In the genomic region with DNA sequence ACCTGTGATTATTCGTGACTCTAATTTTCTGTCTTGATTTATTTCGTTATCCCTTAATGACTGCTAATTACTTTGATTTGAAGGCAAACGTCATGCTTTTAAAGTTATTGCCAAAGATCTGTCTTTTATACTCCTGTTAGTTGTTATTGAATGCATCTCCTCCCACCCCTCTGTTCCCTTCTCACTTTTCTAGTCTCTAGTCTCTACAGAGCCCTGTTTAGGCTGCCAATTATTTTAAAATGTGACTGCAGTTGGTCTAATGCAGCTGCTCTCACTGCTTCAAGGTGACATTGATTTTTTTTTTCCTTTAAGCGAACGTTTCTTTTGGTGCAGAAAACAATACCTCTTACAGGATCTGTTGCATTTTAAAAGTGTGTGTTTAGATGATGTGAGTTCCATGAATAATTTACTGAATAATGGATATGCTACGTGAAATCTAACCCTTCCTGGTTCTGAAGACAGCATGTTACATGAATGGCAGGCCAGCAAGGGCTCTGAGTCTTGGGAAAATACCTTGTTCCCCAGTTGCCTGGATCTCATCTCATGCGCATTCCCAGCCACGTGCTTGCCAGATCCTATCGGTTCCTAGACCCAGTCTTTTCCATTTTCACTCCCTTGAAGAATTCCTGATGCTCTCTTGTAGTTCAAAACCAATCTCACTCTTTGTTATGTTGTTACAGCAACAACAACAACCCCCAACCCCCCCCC, we compare ENCODE assay signal across 12 mouse cellular contexts.
DNase-seq lines count a peak whose midpoint lies in the region; ATAC-seq and TF ChIP-seq lines count a peak whose summit lies in the region.
"Had no signal": no experiment of that assay in that cellular context is flagged by ENCODE, and none has a peak within 500 bp of the region (broad histone marks: within the 10 kb centered on the region; RNA-seq: fewer than 3 reads in every experiment).

No protein-coding gene starts in this region.

- H3K4me3 ChIP-seq in heart, embryonic 11.5 days (ENCODE audit: low read depth, low read length): no peak overlapping the region
- H3K4me3 ChIP-seq in hindbrain, embryonic 10.5 days: peak overlapping the region; percentile 21; the same call in 1 of the 2 replicates
- no peak overlapping the region for H3K4me3 ChIP-seq in midbrain, embryonic 12.5 days
- H3K4me3 ChIP-seq: embryonic facial prominence, embryonic 15.5 days had no signal

- no peak overlapping the region for H3K9ac ChIP-seq in heart, embryonic 11.5 days (ENCODE audit: low read depth, low read length)
- H3K9ac ChIP-seq in midbrain, embryonic 12.5 days (replicated peaks): no peak overlapping the region
- H3K9ac ChIP-seq: embryonic facial prominence, embryonic 15.5 days had no signal

- no peak for ATAC-seq in heart, embryonic 11.5 days (replicated peaks; ENCODE audit: insufficient number of reproducible peaks, low FRiP score, low TSS enrichment)
- ATAC-seq in midbrain, embryonic 12.5 days (ENCODE audit: low FRiP score, low read depth): peak; percentile 45; the same call in 1 of the 2 replicates
- ATAC-seq: Patski had no signal

- H3K4me1 ChIP-seq in heart, embryonic 11.5 days (ENCODE audit: control insufficient read depth, insufficient read depth, low read length): no peaks in the 10 kb centered on the region
- peaks cover 37% of the 10 kb centered on the region for H3K4me1 ChIP-seq in hindbrain, embryonic 10.5 days (replicated peaks)
- peaks cover 19% of the 10 kb centered on the region for H3K4me1 ChIP-seq in midbrain, embryonic 12.5 days

- H3K27ac ChIP-seq in heart, embryonic 11.5 days (ENCODE audit: low read depth, low read length): no peak overlapping the region
- peak overlapping the region; percentile 78 for H3K27ac ChIP-seq in hindbrain, embryonic 10.5 days
- H3K27ac ChIP-seq in midbrain, embryonic 12.5 days (replicated peaks): peak overlapping the region; percentile 73
- H3K27ac ChIP-seq: embryonic facial prominence, embryonic 15.5 days; kidney, postnatal 0 days; macrophage had no signal

- H3K4me2 ChIP-seq in heart, embryonic 11.5 days: peak overlapping the region; percentile 11; the same call in 1 of the 2 replicates
- peak overlapping the region; percentile 18; the same call in 1 of the 2 replicates for H3K4me2 ChIP-seq in midbrain, embryonic 12.5 days (replicated peaks)
- H3K4me2 ChIP-seq: embryonic facial prominence, embryonic 15.5 days had no signal

- DNase-seq in heart, postnatal 25 days (ENCODE audit: low spot score): no peak
- DNase-seq in brain, embryonic 14.5 days (ENCODE audit: low read depth): peak; percentile 93
- peak; percentile 47 for DNase-seq in hindbrain, embryonic 10.5 days (ENCODE audit: low spot score)
- DNase-seq in ovary, postnatal 14 days (ENCODE audit: low spot score): no peak
- no peak for DNase-seq in layer of hippocampus, postnatal 14 days (ENCODE audit: low spot score in 2 of 2)
- DNase-seq in right cerebral cortex, adult 2 months (ENCODE audit: low spot score in 2 of 2): no peak

- no peak for TF ChIP-seq CTCF in brain, embryonic 14.5 days (IDR thresholded peaks at IDR 0.05; ENCODE audit: borderline replicate concordance, extremely low read depth, insufficient read depth, insufficient read length)

- TF ChIP-seq POLR2A in brain, embryonic 14.5 days (IDR thresholded peaks at IDR 0.05; ENCODE audit: borderline replicate concordance, extremely low read depth, insufficient read depth, insufficient read length, poor library complexity, severe bottlenecking): no peak

- H3K9me3 ChIP-seq in heart, embryonic 11.5 days (replicated peaks; ENCODE audit: control insufficient read depth, low read length): no peaks in the 10 kb centered on the region
- no peaks in the 10 kb centered on the region for H3K9me3 ChIP-seq in hindbrain, embryonic 10.5 days
- no peaks in the 10 kb centered on the region for H3K9me3 ChIP-seq in midbrain, embryonic 12.5 days
- H3K9me3 ChIP-seq: embryonic facial prominence, embryonic 15.5 days had no signal

- no peaks in the 10 kb centered on the region for H3K27me3 ChIP-seq in heart, embryonic 11.5 days (ENCODE audit: control insufficient read depth, insufficient read depth, low read length)
- no peaks in the 10 kb centered on the region for H3K27me3 ChIP-seq in hindbrain, embryonic 10.5 days (ENCODE audit: insufficient read depth, poor library complexity, severe bottlenecking)
- H3K27me3 ChIP-seq in midbrain, embryonic 12.5 days: no peaks in the 10 kb centered on the region
- H3K27me3 ChIP-seq: embryonic facial prominence, embryonic 15.5 days had no signal

- H3K36me3 ChIP-seq in heart, embryonic 11.5 days (ENCODE audit: control insufficient read depth, insufficient read depth, low read length): no peaks in the 10 kb centered on the region
- no peaks in the 10 kb centered on the region for H3K36me3 ChIP-seq in hindbrain, embryonic 10.5 days
- no peaks in the 10 kb centered on the region for H3K36me3 ChIP-seq in midbrain, embryonic 12.5 days
- H3K36me3 ChIP-seq: embryonic facial prominence, embryonic 15.5 days had no signal

- WGBS in heart, embryonic 11.5 days (ENCODE audit: insufficient replicate concordance): 41% methylated on average over 9 of the region's 9 CpGs
- 42% methylated on average over 9 of the region's 9 CpGs for WGBS in hindbrain, embryonic 10.5 days
- 39% methylated on average over 9 of the region's 9 CpGs for WGBS in midbrain, embryonic 12.5 days

- intact Hi-C loops in heart, postnatal 25 days (cut with DNase I): no loop called here

Comparison
In these comparisons a context has a peak if more than half of its experiments do, and no peak if none do; other contexts are left out.
1. DNase-seq: peak in brain, embryonic 14.5 days (single experiment) and hindbrain, embryonic 10.5 days (single experiment); none in heart, postnatal 25 days (single experiment), ovary, postnatal 14 days (single experiment), layer of hippocampus, postnatal 14 days (0 of 2) and right cerebral cortex, adult 2 months (0 of 2).